ENCODE assay signal across 7 mouse cellular contexts in the genomic region with DNA sequence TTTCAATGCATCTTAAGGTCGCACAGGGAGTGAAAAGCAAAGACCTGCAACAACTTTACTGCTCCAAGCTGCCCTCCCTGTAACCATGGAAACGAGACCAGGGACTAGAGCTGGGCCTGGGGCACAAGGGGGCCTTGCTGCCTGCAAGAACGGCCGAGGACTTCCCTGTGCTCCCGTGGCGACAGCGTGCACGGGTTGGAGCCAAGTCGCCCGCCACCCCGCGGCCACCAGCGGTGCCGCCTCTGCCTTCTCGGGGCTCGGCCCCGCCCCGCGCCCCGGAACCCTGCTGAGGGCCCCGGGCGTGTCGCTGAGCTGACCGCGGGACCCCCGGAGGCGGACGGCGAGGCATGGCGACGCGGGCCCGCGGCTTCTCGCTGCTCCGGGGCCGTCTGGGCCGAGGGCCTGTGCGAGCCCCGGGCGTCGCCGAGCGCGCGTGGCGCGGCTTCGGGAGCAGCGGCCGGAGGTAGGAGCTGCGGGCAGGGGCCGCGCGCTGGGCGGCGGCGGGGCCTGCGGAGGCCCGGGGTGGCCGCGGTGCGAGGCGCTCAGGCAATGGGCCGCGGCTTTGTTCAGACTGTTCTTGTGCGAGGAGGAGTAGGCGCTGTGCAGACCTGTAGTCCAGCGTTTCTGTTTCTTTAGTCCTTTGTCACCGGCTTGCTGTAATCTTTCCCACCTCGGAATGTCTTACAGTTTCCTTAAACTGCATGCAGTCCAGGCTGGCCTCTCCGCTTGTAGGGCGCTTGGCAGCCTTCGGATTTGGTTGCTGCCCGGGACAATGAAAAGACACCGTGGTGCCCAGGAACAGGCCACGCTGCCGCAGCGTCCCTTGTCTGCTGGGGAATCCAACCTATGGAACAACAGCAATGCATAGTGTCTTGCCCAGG. TPM values are rescaled to one million over a fixed set of nuclear protein-coding genes. Genes with fewer than 3 reads are reported as not detected.
DNase-seq lines count a peak whose midpoint lies in the region; ATAC-seq lines count a peak whose summit lies in the region.

Gene Mthfd2l, plus strand, starts transcription at position 147 of the 881 bp plus-strand sequence.

- peaks cover 12% of the 10 kb centered on the region for H3K36me3 ChIP-seq in embryonic facial prominence, embryonic 12.5 days
- peaks cover 22% of the 10 kb centered on the region for H3K36me3 ChIP-seq in limb, embryonic 12.5 days
- peaks cover 5% of the 10 kb centered on the region for H3K36me3 ChIP-seq in midbrain, embryonic 14.5 days (ENCODE audit: control insufficient read depth, insufficient read depth, low read length)

- H3K4me3 ChIP-seq in embryonic facial prominence, embryonic 12.5 days: peak within 1 kb of the TSS; percentile 76
- H3K4me3 ChIP-seq in limb, embryonic 12.5 days (replicated peaks): peak within 1 kb of the TSS; percentile 81
- peak within 1 kb of the TSS; percentile 69 for H3K4me3 ChIP-seq in midbrain, embryonic 14.5 days (replicated peaks; ENCODE audit: low read depth, low read length)

- no peaks in the 10 kb centered on the region for H3K9me3 ChIP-seq in embryonic facial prominence, embryonic 12.5 days
- no peaks in the 10 kb centered on the region for H3K9me3 ChIP-seq in limb, embryonic 12.5 days
- no peaks in the 10 kb centered on the region for H3K9me3 ChIP-seq in midbrain, embryonic 14.5 days (ENCODE audit: control insufficient read depth, low read length)

- H3K4me1 ChIP-seq in embryonic facial prominence, embryonic 12.5 days: peaks cover 7% of the 10 kb centered on the region
- peaks cover 7% of the 10 kb centered on the region for H3K4me1 ChIP-seq in limb, embryonic 12.5 days (replicated peaks)
- H3K4me1 ChIP-seq in midbrain, embryonic 14.5 days (ENCODE audit: control insufficient read depth, insufficient read depth, low read length): peaks cover 10% of the 10 kb centered on the region; the same call in 1 of the 2 replicates

- H3K9ac ChIP-seq in embryonic facial prominence, embryonic 12.5 days: peak within 1 kb of the TSS; percentile 98
- peak within 1 kb of the TSS; percentile 99 for H3K9ac ChIP-seq in limb, embryonic 12.5 days (replicated peaks)
- H3K9ac ChIP-seq in midbrain, embryonic 14.5 days (replicated peaks; ENCODE audit: low read length): peak within 1 kb of the TSS; percentile 99

- WGBS in embryonic facial prominence, embryonic 12.5 days: under 1% methylated on average over 79 of the region's 79 CpGs
- under 1% methylated on average over 73 of the region's 79 CpGs for WGBS in limb, embryonic 12.5 days
- under 1% methylated on average over 69 of the region's 79 CpGs for WGBS in midbrain, embryonic 14.5 days

- H3K4me2 ChIP-seq in embryonic facial prominence, embryonic 12.5 days (replicated peaks): peak within 1 kb of the TSS; percentile 56
- H3K4me2 ChIP-seq in limb, embryonic 12.5 days: peak within 1 kb of the TSS; percentile 61
- H3K4me2 ChIP-seq in midbrain, embryonic 14.5 days (ENCODE audit: low read length): peak within 1 kb of the TSS; percentile 61

- peak; percentile 89 for DNase-seq in adrenal gland, postnatal 25 days
- DNase-seq in heart, adult 11 months: peak; percentile 99
- DNase-seq in kidney, adult 11 months: peak; percentile 78
- DNase-seq in midbrain, embryonic 14.5 days: peak; percentile 92
- peak; percentile 67 for DNase-seq in spleen, adult 12 weeks (ENCODE audit: low spot score)

- peak within 1 kb of the TSS; percentile 100 for H3K27ac ChIP-seq in embryonic facial prominence, embryonic 12.5 days
- peak within 1 kb of the TSS; percentile 99 for H3K27ac ChIP-seq in limb, embryonic 12.5 days
- H3K27ac ChIP-seq in midbrain, embryonic 14.5 days (replicated peaks; ENCODE audit: low read depth, low read length): peak within 1 kb of the TSS; percentile 99

- peak; percentile 99 for ATAC-seq in embryonic facial prominence, embryonic 12.5 days (ENCODE audit: insufficient number of reproducible peaks, insufficient read depth, low FRiP score, low TSS enrichment)
- ATAC-seq in limb, embryonic 12.5 days (ENCODE audit: insufficient number of reproducible peaks, insufficient read depth, low FRiP score, low TSS enrichment, low read depth): peak; percentile 99
- peak; percentile 97 for ATAC-seq in midbrain, embryonic 14.5 days (ENCODE audit: low FRiP score, low TSS enrichment)

- no peaks in the 10 kb centered on the region for H3K27me3 ChIP-seq in embryonic facial prominence, embryonic 12.5 days
- no peaks in the 10 kb centered on the region for H3K27me3 ChIP-seq in limb, embryonic 12.5 days
- no peaks in the 10 kb centered on the region for H3K27me3 ChIP-seq in midbrain, embryonic 14.5 days (ENCODE audit: control insufficient read depth, insufficient read depth, low read length)

RNA-seq across cellular contexts. Expression of gene Mthfd2l, which starts in this region (rescaled TPM):
- 12.4 and 18.7 TPM in 2 replicates for total RNA-seq in adrenal gland, postnatal 25 days (2021)
- polyA plus RNA-seq in embryonic facial prominence, embryonic 12.5 days (2016; fragmentation: Nextera tagmentation; extraction: Ambion mirVana): 74.0 and 76.6 TPM in 2 replicates
- 72.9 and 78.5 TPM in 2 replicates for polyA plus RNA-seq in limb, embryonic 12.5 days (2016; fragmentation: Nextera tagmentation; extraction: Ambion mirVana)
- polyA plus RNA-seq in midbrain, embryonic 14.5 days (2014; fragmentation: Nextera tagmentation; extraction: Ambion mirVana): 83.8 and 94.4 TPM in 2 replicates

Comparison
In these comparisons a context has a peak if more than half of its experiments do, and no peak if none do; other contexts are left out.
1. Peak in every context shown above with its lines: DNase-seq, ATAC-seq, H3K4me3 ChIP-seq and H3K27ac ChIP-seq.